Mouse (Mus musculus): ENCODE data around the gene Dnajb5. TPM values are rescaled to one million over a fixed set of nuclear protein-coding genes. Genes with fewer than 3 reads are reported as not detected.

Gene Dnajb5
- polyA plus RNA-seq, 1 experiment from 2014 or later = 15.6 TPM

DNA sequence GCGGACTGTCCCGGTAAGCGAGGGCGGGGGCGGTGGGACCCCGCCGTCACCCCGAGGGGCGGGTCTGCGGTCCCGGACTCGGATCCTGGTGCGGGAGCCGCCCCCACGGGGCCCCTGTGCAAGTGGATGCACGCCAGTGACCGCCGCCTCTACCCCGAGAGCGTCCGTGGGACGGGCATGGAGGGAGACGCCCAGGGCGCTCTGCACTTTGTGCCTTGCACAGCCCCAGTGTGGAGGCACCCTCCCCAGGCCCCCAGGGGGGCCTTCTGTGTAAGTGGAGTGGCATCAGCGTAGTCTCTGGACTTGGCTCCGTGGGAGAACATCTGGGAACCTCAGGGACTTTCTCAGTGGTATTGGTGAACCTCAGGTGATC is 32.2 kb upstream of the Dnajb5 start:
- H3K27me3 ChIP-seq (replicated peaks) = peaks cover 64% of the 10 kb centered on the region
- H3K36me3 ChIP-seq = no peaks in the 10 kb centered on the region
- H3K9me3 ChIP-seq (replicated peaks) = 0 out of 2 replicates have a peak, but pooled peaks cover 2% of the 10 kb centered on the region
- H3K27ac ChIP-seq (ENCODE audit: poor library complexity, severe bottlenecking) = no peak overlapping the region
- ATAC-seq (ENCODE audit: insufficient number of reproducible peaks, low FRiP score) = peak; percentile 57
- WGBS = 3% methylated on average over 26 of the region's 26 CpGs
- H3K4me3 ChIP-seq = peak overlapping the region; percentile 66
- peak overlapping the region; percentile 87 for H3K4me2 ChIP-seq
- H3K4me1 ChIP-seq (replicated peaks) = 0 out of 2 replicates have a peak, but pooled peaks cover 4% of the 10 kb centered on the region
- H3K9ac ChIP-seq = peak overlapping the region; percentile 82

DNA sequence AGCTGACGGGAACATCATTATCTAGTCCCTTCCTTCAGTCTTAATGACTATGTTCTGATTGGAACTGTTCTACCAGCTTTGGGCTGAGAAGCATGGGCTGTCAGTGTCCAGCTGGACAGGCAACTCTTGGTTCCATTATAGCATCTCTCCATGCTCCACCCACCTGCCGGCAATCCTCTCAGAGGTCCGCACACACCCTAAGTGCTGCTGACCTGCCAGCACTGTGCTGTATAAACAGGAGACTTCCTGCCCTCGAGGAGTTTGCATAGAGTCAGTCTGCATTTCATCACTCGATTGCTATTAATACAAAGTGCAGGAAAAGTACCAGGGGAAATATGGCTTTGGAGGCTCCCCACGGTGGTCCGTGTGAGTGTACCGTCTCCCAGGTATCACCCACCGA is 28.9 kb upstream of the Dnajb5 start:
- WGBS = 67% methylated on average over 9 of the region's 9 CpGs
- H3K27ac ChIP-seq (ENCODE audit: poor library complexity, severe bottlenecking) = no peak overlapping the region
- no peak overlapping the region for H3K4me2 ChIP-seq
- H3K4me3 ChIP-seq = no peak overlapping the region
- peaks cover 54% of the 10 kb centered on the region for H3K27me3 ChIP-seq (replicated peaks)
- H3K9ac ChIP-seq = no peak overlapping the region
- ATAC-seq (ENCODE audit: insufficient number of reproducible peaks, low FRiP score) = no peak
- 0 out of 2 replicates have a peak, but pooled peaks cover 4% of the 10 kb centered on the region for H3K4me1 ChIP-seq (replicated peaks)
- no peaks in the 10 kb centered on the region for H3K9me3 ChIP-seq (replicated peaks)
- H3K36me3 ChIP-seq = no peaks in the 10 kb centered on the region

DNA sequence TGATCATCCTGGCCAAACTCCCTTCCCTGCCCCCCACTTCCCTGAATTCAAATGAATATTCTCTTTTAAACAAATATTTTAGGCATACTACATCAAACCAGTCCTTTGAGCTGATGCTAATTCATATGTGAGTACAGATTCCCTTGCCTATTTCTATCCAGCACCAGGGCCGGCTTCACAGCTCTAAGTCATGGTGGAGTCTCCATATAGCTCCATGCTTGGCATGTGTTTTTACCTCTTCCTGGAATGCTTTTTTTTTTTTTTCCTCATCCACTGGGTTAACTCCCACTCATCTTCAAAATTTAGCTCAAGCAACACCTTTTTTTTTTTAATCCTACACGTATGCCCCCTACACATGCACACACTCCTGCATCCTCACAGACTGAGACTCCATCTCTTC is 28.1 kb upstream of the Dnajb5 start:
- H3K27ac ChIP-seq (ENCODE audit: poor library complexity, severe bottlenecking) = no peak overlapping the region
- H3K9ac ChIP-seq = no peak overlapping the region
- H3K4me2 ChIP-seq = no peak overlapping the region
- H3K9me3 ChIP-seq (replicated peaks) = no peaks in the 10 kb centered on the region
- no peak for ATAC-seq (ENCODE audit: insufficient number of reproducible peaks, low FRiP score)
- no peak overlapping the region for H3K4me3 ChIP-seq
- 67% methylated on average over 2 of the region's 2 CpGs for WGBS
- H3K27me3 ChIP-seq (replicated peaks) = peaks cover 53% of the 10 kb centered on the region
- 0 out of 2 replicates have a peak, but pooled peaks cover 4% of the 10 kb centered on the region for H3K4me1 ChIP-seq (replicated peaks)
- no peaks in the 10 kb centered on the region for H3K36me3 ChIP-seq

DNA sequence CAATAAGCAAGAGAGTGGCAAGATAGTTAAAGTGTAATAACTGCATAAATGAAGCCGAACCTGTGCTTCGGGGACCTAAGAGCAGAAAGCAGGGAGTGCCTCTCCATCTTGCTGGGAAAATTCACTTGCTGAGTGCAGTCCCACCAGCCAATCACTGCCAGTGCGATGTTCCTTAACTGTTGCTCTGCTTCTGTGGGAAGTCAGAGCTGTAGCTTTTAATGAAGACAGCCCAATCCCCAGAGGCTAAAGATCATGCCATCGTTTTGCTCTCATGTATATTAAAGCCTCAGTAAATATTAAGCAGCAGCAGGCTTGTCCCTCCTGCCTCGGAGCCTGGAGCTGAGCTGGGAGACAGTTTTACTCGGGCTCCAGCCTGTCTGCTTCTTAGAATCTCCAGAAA is 27.6 kb upstream of the Dnajb5 start:
- ATAC-seq (ENCODE audit: insufficient number of reproducible peaks, low FRiP score) = no peak
- WGBS = 63% methylated on average over 6 of the region's 6 CpGs
- Histone ChIP-seq H3K9me3 (replicated peaks) (no peaks in the 10 kb centered on the region), H3K9ac (no peak overlapping the region), H3K4me1 (replicated peaks) (0 out of 2 replicates have a peak, but pooled peaks cover 4% of the 10 kb centered on the region), H3K27ac (ENCODE audit: poor library complexity, severe bottlenecking) (no peak overlapping the region), H3K4me2 (no peak overlapping the region), H3K36me3 (no peaks in the 10 kb centered on the region), H3K4me3 (no peak overlapping the region), H3K27me3 (replicated peaks) (peaks cover 49% of the 10 kb centered on the region)

DNA sequence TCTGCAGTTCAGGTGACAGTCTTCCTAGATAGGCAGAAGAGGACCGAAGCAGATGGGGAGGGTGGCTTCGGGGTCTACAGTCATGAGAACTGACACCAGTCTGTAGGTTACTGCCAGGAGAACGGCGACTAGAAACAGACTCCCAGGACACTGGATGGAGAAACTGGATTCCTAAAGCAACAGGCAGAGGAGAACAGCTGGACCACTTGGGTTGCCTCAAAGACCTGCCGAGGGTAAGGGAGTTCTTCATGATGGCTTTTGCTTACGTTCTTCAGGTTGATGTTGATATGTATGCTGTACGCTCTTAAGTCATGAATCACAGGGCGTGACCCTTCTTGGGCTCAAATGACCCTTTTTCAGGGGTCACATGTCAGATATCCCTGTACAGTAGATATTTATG is 27.2 kb upstream of the Dnajb5 start:
- no peak for ATAC-seq (ENCODE audit: insufficient number of reproducible peaks, low FRiP score)
- Histone ChIP-seq H3K4me1 (replicated peaks) (0 out of 2 replicates have a peak, but pooled peaks cover 1% of the 10 kb centered on the region), H3K9ac (no peak overlapping the region), H3K27ac (ENCODE audit: poor library complexity, severe bottlenecking) (no peak overlapping the region), H3K4me2 (no peak overlapping the region), H3K9me3 (replicated peaks) (no peaks in the 10 kb centered on the region), H3K27me3 (replicated peaks) (peaks cover 45% of the 10 kb centered on the region), H3K4me3 (no peak overlapping the region), H3K36me3 (no peaks in the 10 kb centered on the region)
- whole genome bisulfite sequencing = 76% methylated on average over 8 of the region's 8 CpGs

DNA sequence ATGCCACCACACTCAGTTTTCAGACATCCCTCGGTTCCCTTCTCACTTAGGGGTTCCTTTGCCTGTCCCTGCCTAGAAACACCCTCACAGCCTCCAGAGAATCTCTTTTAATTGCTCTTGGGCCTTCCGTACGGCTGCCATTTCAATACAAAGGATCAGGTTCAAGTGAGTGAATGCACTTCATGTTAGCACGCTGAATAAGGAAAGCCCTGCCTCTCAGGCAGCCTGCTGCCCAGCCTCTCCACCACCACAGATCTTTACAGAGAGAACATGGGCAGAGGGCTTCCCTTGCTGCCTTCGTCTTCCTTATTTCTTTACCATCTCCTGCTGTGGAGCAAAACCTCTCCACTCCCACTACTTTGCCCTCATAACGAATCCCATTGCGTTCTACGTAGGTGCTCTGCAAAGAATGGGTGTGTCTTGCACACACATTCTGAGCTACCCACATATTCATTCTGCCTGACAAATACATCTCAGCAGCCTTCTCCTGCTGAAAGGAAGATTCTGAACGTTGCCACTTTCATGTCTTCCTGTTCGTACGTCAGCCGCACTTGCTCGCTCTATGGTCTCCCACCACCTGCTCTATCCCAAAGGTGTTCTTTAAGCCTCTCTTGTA is 25.4 kb upstream of the Dnajb5 start:
- H3K4me3 ChIP-seq = no peak overlapping the region
- H3K27me3 ChIP-seq (replicated peaks) = peaks cover 28% of the 10 kb centered on the region
- no peak overlapping the region for H3K4me2 ChIP-seq
- ATAC-seq (ENCODE audit: insufficient number of reproducible peaks, low FRiP score) = no peak
- no peak overlapping the region for H3K27ac ChIP-seq (ENCODE audit: poor library complexity, severe bottlenecking)
- no peaks in the 10 kb centered on the region for H3K4me1 ChIP-seq (replicated peaks)
- 74% methylated on average over 13 of the region's 13 CpGs for WGBS
- H3K36me3 ChIP-seq = no peaks in the 10 kb centered on the region
- H3K9me3 ChIP-seq (replicated peaks) = no peaks in the 10 kb centered on the region
- H3K9ac ChIP-seq = no peak overlapping the region

DNA sequence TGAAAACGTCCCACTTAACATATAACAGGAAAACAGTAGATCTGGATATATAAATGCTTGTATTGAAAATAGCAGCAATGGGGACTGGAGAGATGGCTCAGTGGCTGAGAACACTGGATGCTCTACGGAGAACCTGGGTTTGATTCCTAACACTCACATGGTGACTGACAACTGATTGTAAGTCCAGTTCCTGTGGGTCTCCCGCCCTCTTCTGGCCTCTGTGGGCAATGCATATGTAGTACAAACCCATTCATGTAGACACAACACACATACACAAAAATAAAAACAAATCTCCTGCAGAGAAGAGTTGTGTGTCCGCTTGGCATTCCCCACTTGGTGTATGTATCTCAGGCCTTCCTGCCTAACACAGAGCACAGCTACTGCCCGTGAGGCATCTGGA is 21.4 kb upstream of the Dnajb5 start:
- Histone ChIP-seq H3K9ac (no peak overlapping the region), H3K27ac (ENCODE audit: poor library complexity, severe bottlenecking) (no peak overlapping the region), H3K27me3 (replicated peaks) (peaks cover 21% of the 10 kb centered on the region), H3K4me3 (no peak overlapping the region), H3K9me3 (replicated peaks) (no peaks in the 10 kb centered on the region), H3K36me3 (no peaks in the 10 kb centered on the region), H3K4me1 (replicated peaks) (peaks cover 22% of the 10 kb centered on the region), H3K4me2 (no peak overlapping the region)
- no peak for ATAC-seq (ENCODE audit: insufficient number of reproducible peaks, low FRiP score)
- 69% methylated on average over 5 of the region's 5 CpGs for WGBS

DNA sequence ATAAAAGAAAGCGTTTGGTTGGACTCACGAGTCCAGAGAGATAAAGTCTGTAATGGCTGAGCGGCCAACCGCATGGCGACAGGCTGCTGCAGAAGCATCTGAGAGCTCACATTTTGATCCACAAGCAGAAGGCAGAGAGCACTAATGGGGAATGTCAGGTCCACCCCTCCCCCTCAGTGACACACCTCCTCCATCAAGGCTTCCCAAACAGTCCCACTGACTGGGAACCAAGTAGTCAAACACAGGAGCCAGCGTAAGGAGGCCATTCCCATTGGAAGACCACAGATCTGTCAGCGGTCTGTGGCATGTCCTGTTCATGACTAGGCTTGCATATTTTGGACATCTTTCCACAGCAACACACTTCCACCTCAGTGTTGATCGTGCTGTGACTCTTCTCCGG is 20.7 kb upstream of the Dnajb5 start:
- Histone ChIP-seq H3K4me3 (no peak overlapping the region), H3K4me1 (replicated peaks) (peaks cover 26% of the 10 kb centered on the region), H3K27me3 (replicated peaks) (peaks cover 17% of the 10 kb centered on the region), H3K9me3 (replicated peaks) (no peaks in the 10 kb centered on the region), H3K9ac (no peak overlapping the region), H3K4me2 (no peak overlapping the region), H3K36me3 (no peaks in the 10 kb centered on the region), H3K27ac (ENCODE audit: poor library complexity, severe bottlenecking) (no peak overlapping the region)
- 92% methylated on average over 9 of the region's 9 CpGs for WGBS
- ATAC-seq (ENCODE audit: insufficient number of reproducible peaks, low FRiP score) = no peak

DNA sequence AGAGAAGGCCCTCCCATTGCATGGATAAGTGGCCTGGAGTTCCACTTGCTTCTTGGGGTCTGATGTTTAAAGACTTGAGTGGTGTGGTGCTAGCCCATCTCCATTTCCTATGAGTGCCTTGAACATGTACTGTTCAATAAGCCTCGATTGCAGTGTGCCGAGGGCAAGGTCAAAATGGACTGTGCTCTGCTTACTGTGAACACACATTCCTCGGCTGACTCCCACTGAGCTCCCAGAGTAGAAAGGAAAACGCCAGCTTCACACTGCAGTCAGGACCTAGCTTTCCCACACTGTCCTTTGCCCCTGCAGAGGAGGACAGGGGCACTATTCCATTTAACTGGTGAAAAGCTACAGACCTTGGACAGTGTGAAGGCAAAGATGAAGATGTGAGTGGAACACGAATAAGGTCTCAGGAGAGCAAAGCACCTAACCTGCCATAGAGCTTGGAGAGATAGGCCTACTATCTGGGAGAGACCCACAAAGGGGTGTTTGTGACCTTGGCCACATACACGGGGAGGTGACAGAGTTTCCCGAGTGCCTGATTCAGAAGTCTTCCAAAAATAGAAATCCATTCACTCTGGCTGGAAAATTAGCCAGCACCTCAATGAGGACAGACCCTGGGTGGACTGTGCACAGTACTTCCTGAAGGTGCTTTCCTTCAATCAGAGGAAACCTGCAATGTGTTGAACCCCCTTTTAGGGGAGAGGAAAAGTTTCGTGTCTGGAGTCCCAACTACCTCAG is 17.2 kb upstream of the Dnajb5 start:
- Histone ChIP-seq H3K9me3 (replicated peaks) (no peaks in the 10 kb centered on the region), H3K27me3 (replicated peaks) (peaks cover 29% of the 10 kb centered on the region), H3K27ac (ENCODE audit: poor library complexity, severe bottlenecking) (peak overlapping the region; percentile 91), H3K4me3 (no peak overlapping the region), H3K4me2 (peak overlapping the region; percentile 65), H3K9ac (no peak overlapping the region), H3K36me3 (no peaks in the 10 kb centered on the region), H3K4me1 (replicated peaks) (peaks cover 26% of the 10 kb centered on the region)
- ATAC-seq (ENCODE audit: insufficient number of reproducible peaks, low FRiP score) = no peak
- WGBS = 36% methylated on average over 8 of the region's 8 CpGs

DNA sequence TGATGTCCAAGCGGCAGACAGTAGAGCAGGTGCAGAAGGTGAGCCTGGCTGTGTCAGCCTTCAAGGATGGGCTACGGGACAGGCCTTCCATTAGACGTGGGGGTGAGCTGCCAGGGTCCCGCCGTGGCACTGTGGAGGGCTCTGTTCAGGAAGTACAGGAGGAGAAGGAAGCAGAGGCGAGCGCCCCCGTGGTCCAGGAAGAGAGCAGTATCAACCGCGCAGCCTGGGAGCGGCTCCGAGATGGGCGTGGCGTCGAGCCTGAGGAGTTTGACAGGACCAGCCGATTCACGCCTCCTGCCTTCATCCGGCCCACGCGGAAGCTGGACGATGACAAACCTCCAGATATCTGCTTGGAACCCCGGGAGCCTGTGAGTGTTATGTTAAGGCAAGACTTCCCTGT is 16.0 kb upstream of the Dnajb5 start:
- Histone ChIP-seq H3K27ac (ENCODE audit: poor library complexity, severe bottlenecking) (peak overlapping the region; percentile 91; the same call in 1 of the 2 replicates), H3K36me3 (no peaks in the 10 kb centered on the region), H3K9me3 (replicated peaks) (no peaks in the 10 kb centered on the region), H3K4me2 (peak overlapping the region; percentile 65), H3K4me1 (replicated peaks) (peaks cover 29% of the 10 kb centered on the region), H3K4me3 (peak overlapping the region; percentile 28), H3K27me3 (replicated peaks) (peaks cover 41% of the 10 kb centered on the region), H3K9ac (peak overlapping the region; percentile 61)
- 9% methylated on average over 22 of the region's 22 CpGs for WGBS
- peak; percentile 60 for ATAC-seq (ENCODE audit: insufficient number of reproducible peaks, low FRiP score)

DNA sequence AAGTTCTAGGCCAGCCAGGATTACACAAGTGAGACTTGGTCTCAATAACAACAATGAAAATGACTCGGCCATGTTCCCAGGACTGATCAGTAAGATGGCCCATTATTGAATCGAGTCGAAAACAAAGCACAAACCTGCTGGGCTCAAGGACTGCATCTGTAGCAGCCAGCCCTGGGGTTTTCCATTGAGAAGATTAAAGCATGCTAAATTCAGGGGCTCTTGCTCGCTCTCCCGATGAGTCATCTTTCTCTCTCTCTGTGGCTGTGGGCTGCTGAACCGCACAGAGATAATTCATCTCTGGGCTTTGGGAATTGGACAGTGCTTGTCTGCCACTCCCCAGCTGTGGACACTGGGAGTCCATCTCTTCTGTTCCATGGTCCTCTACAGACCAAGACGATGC is 8.2 kb upstream of the Dnajb5 start:
- Histone ChIP-seq H3K36me3 (no peaks in the 10 kb centered on the region), H3K9me3 (replicated peaks) (no peaks in the 10 kb centered on the region), H3K27ac (ENCODE audit: poor library complexity, severe bottlenecking) (no peak overlapping the region), H3K4me2 (no peak overlapping the region), H3K4me1 (replicated peaks) (0 out of 2 replicates have a peak, but pooled peaks cover 3% of the 10 kb centered on the region), H3K9ac (no peak overlapping the region), H3K27me3 (replicated peaks) (peaks cover 56% of the 10 kb centered on the region), H3K4me3 (no peak overlapping the region)
- no peak for ATAC-seq (ENCODE audit: insufficient number of reproducible peaks, low FRiP score)
- WGBS = 65% methylated on average over 7 of the region's 7 CpGs

Measured in heart, embryonic 12.5 days (tissue).